Mouse (Mus musculus) hindbrain, embryonic 15.5 days (tissue): ENCODE results near the gene Tjp3. TPM values are rescaled to one million over a fixed set of nuclear protein-coding genes. Genes with fewer than 3 reads are reported as not detected.

ENCODE experiments used
- ATAC-seq: fragments of 200-750 bp; cut with Nextera tagmentation; 2 replicates; pipeline ENCODE4 v1.8.0; 2017; ENCODE audit warnings: low read depth, moderate number of reproducible peaks, moderate TSS enrichment; ENCODE audit not compliant: low FRiP score
- H3K27ac ChIP-seq: fragments of 300-500 bp; sonication (generic); replicated peaks from 2 replicates; pipeline ENCODE4 v1.5.1; 2015; ENCODE audit warnings: mild to moderate bottlenecking, inconsistent platforms
- H3K27me3 ChIP-seq: fragments of 300-500 bp; sonication (generic); 2 replicates; pipeline ENCODE4 v1.6.1; 2015; ENCODE audit warnings: control low read depth, inconsistent platforms
- H3K36me3 ChIP-seq: fragments of 300-500 bp; sonication (generic); 2 replicates; pipeline ENCODE4 v1.6.1; 2015; ENCODE audit warnings: control low read depth, inconsistent platforms
- H3K4me1 ChIP-seq: fragments of 300-500 bp; sonication (generic); replicated peaks from 2 replicates; pipeline ENCODE4 v1.6.1; 2015; ENCODE audit warnings: control low read depth, inconsistent platforms
- H3K4me2 ChIP-seq: fragments of 300-500 bp; sonication (generic); 2 replicates; pipeline ENCODE4 v1.6.1; 2015; ENCODE audit warnings: moderate library complexity, mild to moderate bottlenecking, inconsistent platforms
- H3K4me3 ChIP-seq: fragments of 300-500 bp; sonication (generic); 2 replicates; pipeline ENCODE4 v1.5.1; 2015; ENCODE audit warnings: mild to moderate bottlenecking, inconsistent platforms
- H3K9ac ChIP-seq: fragments of 300-500 bp; sonication (generic); 2 replicates; pipeline ENCODE4 v1.6.1; 2015; ENCODE audit warnings: inconsistent platforms
- H3K9me3 ChIP-seq: fragments of 300-500 bp; sonication (generic); 2 replicates; pipeline ENCODE4 v1.6.1; 2016; ENCODE audit warnings: control low read depth, inconsistent platforms
- WGBS: fragments of 180-500 bp; shearing (Covaris S2); methylation state at CpG from one replicate; pipeline ENCODE4 v1.1.7; 2015; 5-methylcytosine and 5-hydroxymethylcytosine counted together
- polyA plus RNA-seq: library from polyadenylated mRNA; unstranded; fragments of >200 nt; fragmentation: Nextera tagmentation; extraction: Ambion mirVana; gene quantifications from 2 replicates; pipeline ENCODE4 v1.2.1, GENCODE M21; 2015

Gene Tjp3
- polyA plus RNA-seq, 1 experiment from 2014 or later: 6.2 TPM

- Histone ChIP-seq H3K27ac (no peak overlapping the region), H3K4me3 (no peak overlapping the region), H3K4me2 (no peak overlapping the region), H3K27me3 (no peaks in the 10 kb centered on the region), H3K9ac (no peak overlapping the region), H3K36me3 (peaks cover 22% of the 10 kb centered on the region), H3K4me1 (peaks cover 17% of the 10 kb centered on the region), H3K9me3 (no peaks in the 10 kb centered on the region)
- WGBS: 95% methylated on average over 20 of the region's 21 CpGs
- ATAC-seq: no peak
Measured at GRCm38 (mm10) chr10:81272356-81272755, 19.0 kb downstream of the Tjp3 start.

- no peak overlapping the region for H3K27ac ChIP-seq
- 86% methylated on average over 16 of the region's 16 CpGs for WGBS
- H3K4me1 ChIP-seq: peaks cover 26% of the 10 kb centered on the region
- H3K36me3 ChIP-seq: peaks cover 26% of the 10 kb centered on the region
- no peaks in the 10 kb centered on the region for H3K27me3 ChIP-seq
- H3K9ac ChIP-seq: peak overlapping the region; percentile 72
- H3K4me2 ChIP-seq: peak overlapping the region; percentile 76
- ATAC-seq: no peak
- H3K4me3 ChIP-seq: peak overlapping the region; percentile 60
- H3K9me3 ChIP-seq: no peaks in the 10 kb centered on the region
Measured at GRCm38 (mm10) chr10:81268643-81269412, 22.6 kb downstream of the Tjp3 start.

GRCm38 (mm10) chr10:81268056-81268455, 23.3 kb downstream of the Tjp3 start:
- Histone ChIP-seq H3K9ac (peak overlapping the region; percentile 72), H3K36me3 (peaks cover 21% of the 10 kb centered on the region), H3K9me3 (no peaks in the 10 kb centered on the region), H3K27ac (0 out of 2 replicates have a peak overlapping the region, but pooled peaks have one; percentile 35), H3K27me3 (no peaks in the 10 kb centered on the region), H3K4me1 (peaks cover 26% of the 10 kb centered on the region), H3K4me3 (peak overlapping the region; percentile 60), H3K4me2 (peak overlapping the region; percentile 76)
- 3% methylated on average over 23 of the region's 23 CpGs for WGBS
- peak; percentile 49; the same call in 1 of the 2 replicates for ATAC-seq

- no peaks in the 10 kb centered on the region for H3K27me3 ChIP-seq
- peaks cover 9% of the 10 kb centered on the region for H3K36me3 ChIP-seq
- peak within 1 kb of the TSS; percentile 69 for H3K4me3 ChIP-seq
- peak; percentile 92 for ATAC-seq
- H3K4me1 ChIP-seq: peaks cover 26% of the 10 kb centered on the region
- H3K27ac ChIP-seq: peak within 1 kb of the TSS; percentile 90
- H3K9me3 ChIP-seq: no peaks in the 10 kb centered on the region
- H3K9ac ChIP-seq: peak within 1 kb of the TSS; percentile 66
- peak within 1 kb of the TSS; percentile 76 for H3K4me2 ChIP-seq
- under 1% methylated on average over 48 of the region's 48 CpGs for WGBS
Measured at GRCm38 (mm10) chr10:81266211-81267105, 24.9 kb downstream of the Tjp3 start, which contains the start of the genes Mrpl54 and Apba3. Gene Mrpl54 (minus strand): TSS chr10:81266934. Gene Apba3 (plus strand): TSS chr10:81266960.

GRCm38 (mm10) chr10:81265540-81265939, 25.8 kb downstream of the Tjp3 start:
- no peak overlapping the region for H3K9ac ChIP-seq
- peak overlapping the region; percentile 69; the same call in 1 of the 2 replicates for H3K4me3 ChIP-seq
- peaks cover 4% of the 10 kb centered on the region; the same call in 1 of the 2 replicates for H3K36me3 ChIP-seq
- WGBS: 91% methylated on average over 8 of the region's 8 CpGs
- H3K9me3 ChIP-seq: no peaks in the 10 kb centered on the region
- peak; percentile 6; the same call in 1 of the 2 replicates for ATAC-seq
- no peaks in the 10 kb centered on the region for H3K27me3 ChIP-seq
- H3K4me2 ChIP-seq: peak overlapping the region; percentile 59
- peaks cover 26% of the 10 kb centered on the region for H3K4me1 ChIP-seq
- no peak overlapping the region for H3K27ac ChIP-seq

- Histone ChIP-seq H3K9me3 (no peaks in the 10 kb centered on the region), H3K4me1 (peaks cover 36% of the 10 kb centered on the region), H3K9ac (no peak overlapping the region), H3K27ac (no peak overlapping the region), H3K4me2 (no peak overlapping the region), H3K4me3 (no peak overlapping the region), H3K27me3 (peaks cover 30% of the 10 kb centered on the region), H3K36me3 (peaks cover 4% of the 10 kb centered on the region; the same call in 1 of the 2 replicates)
- 87% methylated on average over 4 of the region's 4 CpGs for WGBS
- ATAC-seq: no peak
Measured at GRCm38 (mm10) chr10:81261025-81261424, 30.4 kb downstream of the Tjp3 start.

GRCm38 (mm10) chr10:81259225-81259884, 32.0 kb downstream of the Tjp3 start:
- 0 out of 2 replicates have a peak overlapping the region, but pooled peaks have one; percentile 21 for H3K4me2 ChIP-seq
- no peak overlapping the region for H3K27ac ChIP-seq
- peaks cover 27% of the 10 kb centered on the region for H3K4me1 ChIP-seq
- peak; percentile 5; the same call in 1 of the 2 replicates for ATAC-seq
- no peaks in the 10 kb centered on the region; the same call in 1 of the 2 replicates for H3K36me3 ChIP-seq
- H3K27me3 ChIP-seq: peaks cover 30% of the 10 kb centered on the region
- no peak overlapping the region for H3K9ac ChIP-seq
- no peaks in the 10 kb centered on the region for H3K9me3 ChIP-seq
- no peak overlapping the region for H3K4me3 ChIP-seq
- WGBS: 36% methylated on average over 21 of the region's 21 CpGs

- H3K27ac ChIP-seq: no peak overlapping the region
- peaks cover 30% of the 10 kb centered on the region for H3K27me3 ChIP-seq
- 2% methylated on average over 62 of the region's 62 CpGs for WGBS
- H3K36me3 ChIP-seq: no peaks in the 10 kb centered on the region; the same call in 1 of the 2 replicates
- peak overlapping the region; percentile 91 for H3K4me2 ChIP-seq
- peak overlapping the region; percentile 54 for H3K9ac ChIP-seq
- peak overlapping the region; percentile 55 for H3K4me3 ChIP-seq
- H3K9me3 ChIP-seq: no peaks in the 10 kb centered on the region
- H3K4me1 ChIP-seq: peaks cover 38% of the 10 kb centered on the region
- no peak for ATAC-seq
Measured at GRCm38 (mm10) chr10:81257158-81258039, 34.0 kb downstream of the Tjp3 start.

GRCm38 (mm10) chr10:81254886-81255285, 36.5 kb downstream of the Tjp3 start:
- Histone ChIP-seq H3K4me3 (no peak overlapping the region), H3K4me1 (peaks cover 44% of the 10 kb centered on the region), H3K36me3 (no peaks in the 10 kb centered on the region), H3K27ac (no peak overlapping the region), H3K27me3 (peaks cover 41% of the 10 kb centered on the region), H3K4me2 (no peak overlapping the region), H3K9ac (no peak overlapping the region), H3K9me3 (no peaks in the 10 kb centered on the region)
- WGBS: 67% methylated on average over 1 of the region's 1 CpGs
- no peak for ATAC-seq

- H3K9me3 ChIP-seq: no peaks in the 10 kb centered on the region
- ATAC-seq: peak; percentile 83
- peaks cover 22% of the 10 kb centered on the region for H3K27me3 ChIP-seq
- no peaks in the 10 kb centered on the region for H3K36me3 ChIP-seq
- H3K4me2 ChIP-seq: peak within 1 kb of the TSS; percentile 59
- 6% methylated on average over 44 of the region's 44 CpGs for WGBS
- peak within 1 kb of the TSS; percentile 35 for H3K4me3 ChIP-seq
- H3K27ac ChIP-seq: peak within 1 kb of the TSS; percentile 78
- H3K9ac ChIP-seq: peak within 1 kb of the TSS; percentile 43
- H3K4me1 ChIP-seq: peaks cover 26% of the 10 kb centered on the region
Measured at GRCm38 (mm10) chr10:81252424-81253419, 38.7 kb downstream of the Tjp3 start, which contains the start of gene Matk. Gene Matk (plus strand): TSS chr10:81252935.
